Mouse (Mus musculus) embryo, embryonic 11 days (tissue): ENCODE data around the gene Tex261.
A peak's percentile ranks its signal among the peaks of the same experiment; 100 is the strongest.

Experiments used
- DNase-seq: peaks from one replicate; pipeline ENCODE4 v3.0.0-alpha.2; 2015

Tex261 gene

GRCm38 (mm10) chr6:83756051-83756450 lies 19.6 kb downstream of the Tex261 start:
- no peak for DNase-seq

DNA sequence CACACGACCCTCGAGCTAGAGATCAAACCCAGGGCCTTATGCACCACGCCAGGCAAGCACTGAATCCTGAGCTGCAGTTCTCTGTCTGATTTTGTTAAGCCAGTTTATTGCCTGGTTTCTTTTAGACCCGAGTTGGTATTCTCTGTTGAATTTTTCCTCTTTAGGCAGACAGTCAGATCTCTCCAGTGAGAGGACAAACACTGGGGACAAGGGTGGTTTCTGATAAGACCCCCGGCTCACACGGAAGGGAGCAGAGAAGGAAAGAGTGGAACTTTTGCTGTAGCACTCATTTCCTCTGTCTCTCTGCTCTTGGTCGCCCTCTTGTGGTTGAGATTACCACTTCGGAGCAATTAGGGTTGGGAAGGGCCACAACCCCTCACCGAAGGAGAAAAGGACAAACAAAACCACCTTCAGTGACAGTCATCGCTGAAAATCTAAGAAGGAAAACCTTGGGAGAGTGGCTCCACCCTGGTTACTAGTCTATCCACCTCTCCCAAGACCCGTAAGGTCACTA lies 25.4 kb downstream of the Tex261 start:
- peak; percentile 79 for DNase-seq

DNA sequence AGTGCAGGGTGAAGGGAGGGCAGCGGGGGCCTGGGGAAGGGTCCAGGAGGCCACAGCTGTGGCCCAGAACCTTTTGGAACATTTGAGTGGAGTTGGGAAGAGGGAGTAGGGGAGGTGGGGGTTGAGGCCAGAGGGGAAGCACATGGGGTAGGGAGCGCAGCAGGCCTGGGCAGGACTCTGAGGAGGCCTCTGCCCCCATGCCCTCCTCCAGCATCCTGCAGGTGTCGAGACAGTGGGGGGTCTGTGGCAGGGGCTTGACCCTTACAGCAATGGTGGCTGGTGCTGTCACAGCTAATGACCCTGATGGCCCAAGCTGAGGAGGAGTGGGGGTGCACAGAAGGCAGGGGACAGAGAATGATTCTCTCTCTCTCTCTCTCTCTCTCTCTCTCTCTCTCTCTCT lies 26.3 kb downstream of the Tex261 start:
- no peak for DNase-seq

GRCm38 (mm10) chr6:83745466-83745865 lies 30.1 kb downstream of the Tex261 start:
- DNase-seq, result no peak

GRCm38 (mm10) chr6:83744557-83744956 lies 31.1 kb downstream of the Tex261 start:
- DNase-seq, result no peak

DNA sequence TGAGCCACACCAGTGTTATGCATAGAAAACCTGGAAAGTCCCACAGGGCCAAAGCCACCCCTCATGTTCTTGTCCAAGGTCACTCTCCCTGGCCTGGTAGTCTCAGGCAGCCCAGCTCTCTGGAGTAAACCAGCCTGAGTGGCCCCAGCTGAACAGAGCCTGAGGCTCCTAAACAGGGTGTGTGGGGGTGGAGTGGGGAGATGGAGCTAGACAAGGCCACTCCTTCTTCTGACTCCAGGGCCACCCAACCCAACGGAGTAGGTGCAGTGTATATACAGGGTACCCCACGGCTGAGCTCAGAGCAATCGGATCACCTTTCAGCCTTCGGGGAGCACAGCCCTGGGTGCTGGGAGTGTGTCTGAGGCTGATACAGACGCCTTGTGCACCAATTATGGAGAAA lies 31.5 kb downstream of the Tex261 start:
- DNase-seq, result no peak

DNA sequence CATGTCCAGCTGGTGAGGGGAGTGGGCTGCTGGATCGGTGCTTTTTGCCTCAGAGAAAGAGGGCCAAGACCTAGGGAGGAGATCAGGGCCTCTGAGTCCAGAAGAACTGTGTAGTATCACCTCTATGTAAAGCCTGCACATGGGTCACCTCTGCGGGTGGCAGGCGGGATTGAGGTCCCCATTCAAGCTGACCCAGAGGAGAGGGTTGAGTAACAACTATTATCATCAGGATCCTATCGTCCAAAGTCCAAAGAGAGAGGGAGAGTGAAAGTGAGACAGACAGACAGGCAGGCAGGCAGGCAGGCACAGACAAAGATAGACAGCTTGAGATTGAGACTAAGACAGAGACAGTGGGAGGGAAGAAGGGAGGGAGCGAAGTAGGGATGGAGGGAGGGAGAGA lies 32.4 kb downstream of the Tex261 start:
- DNase-seq, result no peak

GRCm38 (mm10) chr6:83742761-83743160 lies 32.9 kb downstream of the Tex261 start, which contains the start of gene Atp6v1b1:
Gene Atp6v1b1, plus strand, starts transcription at chr6:83742990.
- no peak for DNase-seq

- DNase-seq, result no peak
These were observed 37.0 kb downstream of the Tex261 start for GRCm38 (mm10) chr6:83738596-83738995.

GRCm38 (mm10) chr6:83737311-83737710 lies 38.3 kb downstream of the Tex261 start:
- no peak for DNase-seq

DNA sequence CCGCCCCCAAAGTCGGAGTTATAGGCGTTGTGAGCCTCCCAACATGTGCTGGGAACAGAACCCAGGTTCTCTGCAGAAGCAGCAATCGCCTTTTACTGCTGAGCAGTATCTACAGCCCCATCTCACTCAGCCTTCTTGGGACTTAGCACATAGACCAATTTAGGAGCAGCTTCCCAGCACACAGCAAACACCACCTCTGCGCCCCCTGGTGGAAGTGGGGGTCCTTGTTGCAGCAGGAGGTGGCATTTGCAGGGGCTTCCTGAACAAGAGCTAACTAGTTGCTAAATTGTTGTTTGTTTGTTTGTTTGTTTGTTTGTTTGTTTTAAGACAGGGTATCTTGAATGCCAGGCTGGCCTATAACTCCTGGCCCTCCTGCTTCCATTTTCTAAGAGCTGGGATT lies 44.5 kb downstream of the Tex261 start:
- peak; percentile 79 for DNase-seq

- DNase-seq, result no peak
These were observed 46.2 kb downstream of the Tex261 start for GRCm38 (mm10) chr6:83729350-83729970.

- DNase-seq, result no peak
These were observed 47.1 kb downstream of the Tex261 start for GRCm38 (mm10) chr6:83728488-83728887.

GRCm38 (mm10) chr6:83727178-83727577 lies 48.4 kb downstream of the Tex261 start:
- DNase-seq, result no peak

- DNase-seq, result no peak
These were observed 53.1 kb downstream of the Tex261 start for GRCm38 (mm10) chr6:83722526-83722925.
